Mouse (Mus musculus) 3134 (cell line): ENCODE results near the gene Rpl36.
"Not testable (repeated sequence)": the region's sequence is repeated elsewhere in the genome, so short reads cannot be mapped to it uniquely, and the experiment has no call there.

Source experiments
- DNase-seq: peaks from one replicate; pipeline ENCODE4 v3.0.0-alpha.2; 2011; ENCODE audit warnings: low spot score; ENCODE audit not compliant: insufficient read length; ENCODE audit errors: extremely low read depth

Gene Rpl36

GRCm38 (mm10) chr17:56607521-56608062 lies 5.6 kb upstream of the Rpl36 start:
- DNase-seq = no peak

- DNase-seq = no peak
These were observed 4.5 kb upstream of the Rpl36 start for GRCm38 (mm10) chr17:56608699-56609098.

- peak; percentile 96 for DNase-seq
These were observed 3.6 kb upstream of the Rpl36 start, which contains the start of gene 2410015M20Rik for GRCm38 (mm10) chr17:56609452-56610171. Gene 2410015M20Rik (minus strand): TSS chr17:56609771.

GRCm38 (mm10) chr17:56611323-56611722 lies 1.9 kb upstream of the Rpl36 start:
- no peak for DNase-seq

GRCm38 (mm10) chr17:56611861-56612564 lies 1.2 kb upstream of the Rpl36 start:
- DNase-seq = peak; percentile 87

GRCm38 (mm10) chr17:56612565-56612939 lies 664 bp upstream of the Rpl36 start:
- not testable (repeated sequence) for DNase-seq

GRCm38 (mm10) chr17:56613893-56614292 lies 677 bp downstream of the Rpl36 start:
- peak; percentile 70 for DNase-seq

GRCm38 (mm10) chr17:56614391-56615135 lies 1.3 kb downstream of the Rpl36 start:
- DNase-seq = peak; percentile 55

GRCm38 (mm10) chr17:56615136-56615784 lies 2.0 kb downstream of the Rpl36 start:
- no peak for DNase-seq

- no peak for DNase-seq
These were observed 2.6 kb downstream of the Rpl36 start for GRCm38 (mm10) chr17:56615792-56616191.

GRCm38 (mm10) chr17:56616725-56617124 lies 3.5 kb downstream of the Rpl36 start:
- no peak for DNase-seq

- DNase-seq = no peak
These were observed 4.4 kb downstream of the Rpl36 start for GRCm38 (mm10) chr17:56617628-56618027.

GRCm38 (mm10) chr17:56625495-56625894 lies 12.3 kb downstream of the Rpl36 start:
- DNase-seq = no peak

- DNase-seq = no peak
These were observed 13.0 kb downstream of the Rpl36 start for GRCm38 (mm10) chr17:56626260-56626659.

GRCm38 (mm10) chr17:56626754-56627470 lies 13.7 kb downstream of the Rpl36 start, which contains the start of gene Lonp1:
Gene Lonp1 (minus strand): TSS chr17:56626887.
- peak; percentile 96 for DNase-seq

- DNase-seq = no peak
These were observed 14.5 kb downstream of the Rpl36 start, which contains the start of gene Catsperd for GRCm38 (mm10) chr17:56627530-56628277. Gene Catsperd (plus strand): TSS chr17:56628143.

GRCm38 (mm10) chr17:56629800-56630781 lies 16.9 kb downstream of the Rpl36 start:
- DNase-seq = peak; percentile 50

- DNase-seq = no peak
These were observed 18.6 kb downstream of the Rpl36 start for GRCm38 (mm10) chr17:56631807-56632206.
